Mouse (Mus musculus) liver, adult 2 months (tissue): Measurements from ENCODE around the gene Lsg1. TPM values are rescaled to one million over a fixed set of nuclear protein-coding genes. Genes with fewer than 3 reads are reported as not detected.

Experiments
- DNase-seq: peaks from one replicate; pipeline ENCODE4 v3.0.0-alpha.2; 2011; ENCODE audit warnings: low read depth, low spot score; ENCODE audit errors: extremely low read depth
- H3K27ac ChIP-seq: fragments of 200-500 bp; replicated peaks from 2 replicates; pipeline ENCODE4 v1.5.1; 2012; ENCODE audit warnings: low read depth, mild to moderate bottlenecking, control low read depth, inconsistent platforms, low read length; ENCODE audit not compliant: insufficient read depth
- H3K27me3 ChIP-seq: fragments of 200-500 bp; 2 replicates; pipeline ENCODE4 v1.6.1; 2012; ENCODE audit warnings: mild to moderate bottlenecking, moderate library complexity, low read length, inconsistent platforms; ENCODE audit not compliant: control insufficient read depth, insufficient read depth
- H3K36me3 ChIP-seq: fragments of 200-500 bp; 2 replicates; pipeline ENCODE4 v1.6.1; 2012; ENCODE audit warnings: low read length, inconsistent platforms; ENCODE audit not compliant: control insufficient read depth, insufficient read depth
- H3K4me1 ChIP-seq: fragments of 200-500 bp; 2 replicates; pipeline ENCODE4 v1.6.1; 2011; ENCODE audit warnings: low read length; ENCODE audit not compliant: control insufficient read depth, insufficient read depth
- H3K4me3 ChIP-seq: fragments of 200-500 bp; 2 replicates; pipeline ENCODE4 v1.5.1; 2011; ENCODE audit warnings: low read depth, mild to moderate bottlenecking, control low read depth, low read length, moderate library complexity; ENCODE audit not compliant: insufficient read depth
- H3K79me2 ChIP-seq: fragments of 200-500 bp; 2 replicates; pipeline ENCODE4 v1.6.1; 2012; ENCODE audit warnings: inconsistent platforms, mild to moderate bottlenecking, low read length, moderate library complexity; ENCODE audit not compliant: control insufficient read depth, insufficient read depth
- H3K9ac ChIP-seq: fragments of 200-500 bp; 2 replicates; pipeline ENCODE4 v1.6.1; 2012; ENCODE audit warnings: low read depth, mild to moderate bottlenecking, control low read depth, inconsistent platforms, low read length
- CTCF ChIP-seq: fragments of 200-500 bp; IDR thresholded peaks from 2 replicates; pipeline ENCODE4 v1.5.1; 2011; ENCODE audit warnings: low read depth, low read length, control low read depth
- POLR2A ChIP-seq: fragments of 200-500 bp; IDR thresholded peaks from 2 replicates; pipeline ENCODE4 v1.6.1; 2011; ENCODE audit warnings: low read length, control low read depth; ENCODE audit not compliant: insufficient read depth; ENCODE audit errors: extremely low read depth
- WGBS: fragments of 180-500 bp; shearing (Covaris S2); methylation state at CpG from one replicate; pipeline ENCODE4 v1.1.7; 2018; 5-methylcytosine and 5-hydroxymethylcytosine counted together
- polyA plus RNA-seq: library from polyadenylated mRNA; depleted of rRNA; stranded (reverse); fragments of >200 nt; gene quantifications from 2 replicates; pipeline ENCODE4 v1.2.3, GENCODE M21; 2012
- total RNA-seq: library from RNA; depleted of rRNA; stranded (reverse); fragments of >200 nt; gene quantifications from 2 replicates; pipeline ENCODE4 v1.2.3, GENCODE M21; 2014

Gene Lsg1
- total and polyA plus RNA-seq, 2 experiments, result 9.5 to 10.0 TPM

- no peaks in the 10 kb centered on the region for H3K4me1 ChIP-seq
- no peaks in the 10 kb centered on the region for H3K36me3 ChIP-seq
- H3K79me2 ChIP-seq, result no peaks in the 10 kb centered on the region
- no peak overlapping the region for H3K9ac ChIP-seq
- no peaks in the 10 kb centered on the region for H3K27me3 ChIP-seq
- no peak for DNase-seq
- 25% methylated on average over 20 of the region's 20 CpGs for WGBS
- no peak overlapping the region for H3K4me3 ChIP-seq
- TF ChIP-seq CTCF (peak; percentile 89), POLR2A (no peak)
- H3K27ac ChIP-seq, result no peak overlapping the region
These were observed 55.5 kb downstream of the Lsg1 start for GRCm38 (mm10) chr16:30531761-30532406.

- no peak for DNase-seq
- Histone ChIP-seq H3K4me1 (no peaks in the 10 kb centered on the region), H3K36me3 (no peaks in the 10 kb centered on the region), H3K79me2 (no peaks in the 10 kb centered on the region), H3K4me3 (no peak overlapping the region), H3K9ac (no peak overlapping the region), H3K27me3 (no peaks in the 10 kb centered on the region), H3K27ac (no peak overlapping the region)
- WGBS, result 46% methylated on average over 4 of the region's 4 CpGs
- TF ChIP-seq CTCF, result peak; percentile 56
- TF ChIP-seq POLR2A, result no peak
These were observed 56.6 kb downstream of the Lsg1 start for GRCm38 (mm10) chr16:30530815-30531214.

- TF ChIP-seq CTCF, result no peak
- WGBS, result 84% methylated on average over 8 of the region's 8 CpGs
These were observed 59.0 kb downstream of the Lsg1 start for GRCm38 (mm10) chr16:30528386-30528785.

GRCm38 (mm10) chr16:30527889-30528288 is 59.5 kb downstream of the Lsg1 start:
- Histone ChIP-seq H3K4me3 (no peak overlapping the region), H3K27me3 (no peaks in the 10 kb centered on the region), H3K79me2 (no peaks in the 10 kb centered on the region), H3K27ac (no peak overlapping the region), H3K9ac (no peak overlapping the region), H3K4me1 (no peaks in the 10 kb centered on the region), H3K36me3 (no peaks in the 10 kb centered on the region)
- WGBS, result 80% methylated on average over 2 of the region's 2 CpGs
- DNase-seq, result no peak
- TF ChIP-seq POLR2A (no peak), CTCF (no peak)

More at GRCm38 (mm10) chr16:30528386-30528785, 59.0 kb downstream of the Lsg1 start:
- Histone ChIP-seq H3K4me1 (no peaks in the 10 kb centered on the region), H3K27ac (no peak overlapping the region), H3K4me3 (no peak overlapping the region), H3K27me3 (no peaks in the 10 kb centered on the region), H3K79me2 (no peaks in the 10 kb centered on the region), H3K9ac (no peak overlapping the region), H3K36me3 (no peaks in the 10 kb centered on the region)
- DNase-seq, result no peak

- Histone ChIP-seq H3K27ac (no peak overlapping the region), H3K36me3 (no peaks in the 10 kb centered on the region), H3K4me1 (no peaks in the 10 kb centered on the region), H3K27me3 (no peaks in the 10 kb centered on the region), H3K79me2 (no peaks in the 10 kb centered on the region), H3K4me3 (no peak overlapping the region), H3K9ac (no peak overlapping the region)
- WGBS, result 50% methylated on average over 14 of the region's 14 CpGs
- DNase-seq, result no peak
- TF ChIP-seq POLR2A, result no peak
- TF ChIP-seq CTCF, result no peak
These were observed 61.6 kb downstream of the Lsg1 start for GRCm38 (mm10) chr16:30525756-30526155.

- TF ChIP-seq CTCF (no peak), POLR2A (no peak)
- WGBS, result 96% methylated on average over 6 of the region's 6 CpGs
- no peak overlapping the region for H3K27ac ChIP-seq
- no peaks in the 10 kb centered on the region for H3K79me2 ChIP-seq
- no peak overlapping the region for H3K4me3 ChIP-seq
- 0 out of 2 replicates have a peak, but pooled peaks cover 2% of the 10 kb centered on the region for H3K4me1 ChIP-seq
- H3K27me3 ChIP-seq, result no peaks in the 10 kb centered on the region
- H3K36me3 ChIP-seq, result no peaks in the 10 kb centered on the region
- no peak for DNase-seq
- no peak overlapping the region for H3K9ac ChIP-seq
These were observed 62.9 kb downstream of the Lsg1 start for GRCm38 (mm10) chr16:30524481-30524880.
